Mouse (Mus musculus) embryonic facial prominence, embryonic 10.5 days (tissue): ENCODE results near the gene Mybbp1a. TPM values are rescaled to one million over a fixed set of nuclear protein-coding genes. Genes with fewer than 3 reads are reported as not detected.
"Not testable (repeated sequence)": the region's sequence is repeated elsewhere in the genome, so short reads cannot be mapped to it uniquely, and the experiment has no call there.

Source experiments
- DNase-seq: peaks from one replicate; pipeline ENCODE4 v3.0.0-alpha.2; 2017; ENCODE audit warnings: low spot score
- H3K27ac ChIP-seq: fragments of 300-500 bp; sonication (generic); replicated peaks from 2 replicates; pipeline ENCODE4 v1.5.1; 2016; ENCODE audit warnings: mild to moderate bottlenecking
- H3K27me3 ChIP-seq: fragments of 300-500 bp; sonication (generic); replicated peaks from 2 replicates; pipeline ENCODE4 v1.6.1; 2016; ENCODE audit warnings: low read depth, mild to moderate bottlenecking; ENCODE audit not compliant: poor library complexity, severe bottlenecking
- H3K36me3 ChIP-seq: fragments of 300-500 bp; sonication (generic); replicated peaks from 2 replicates; pipeline ENCODE4 v1.6.1; 2016; ENCODE audit warnings: mild to moderate bottlenecking, moderate library complexity
- H3K4me1 ChIP-seq: fragments of 300-500 bp; sonication (generic); 2 replicates; pipeline ENCODE4 v1.6.1; 2016
- H3K4me3 ChIP-seq: fragments of 300-500 bp; sonication (generic); 2 replicates; pipeline ENCODE4 v1.5.1; 2016; ENCODE audit warnings: mild to moderate bottlenecking, moderate library complexity
- H3K9me3 ChIP-seq: fragments of 300-500 bp; sonication (generic); 2 replicates; pipeline ENCODE4 v1.6.1; 2016; ENCODE audit warnings: mild to moderate bottlenecking
- WGBS: fragments of 180-500 bp; shearing (Covaris S2); methylation state at CpG from one replicate; pipeline ENCODE4 v1.1.7; 2016; 5-methylcytosine and 5-hydroxymethylcytosine counted together
- polyA plus RNA-seq: library from polyadenylated mRNA; unstranded; fragments of >200 nt; fragmentation: Nextera tagmentation; extraction: Ambion mirVana; gene quantifications from 2 replicates; pipeline ENCODE4 v1.2.1, GENCODE M21; 2016

Gene Mybbp1a
- polyA plus RNA-seq, 1 experiment from 2014 or later: 257 TPM

GRCm38 (mm10) chr11:72434963-72435693 lies 6.0 kb upstream of the Mybbp1a start, which contains the start of gene Ggt6:
Gene Ggt6, plus strand, starts transcription at chr11:72435526.
- Histone ChIP-seq H3K27me3 (no peaks in the 10 kb centered on the region), H3K4me3 (no peak within 1 kb of the TSS), H3K27ac (0 out of 2 replicates have a peak within 1 kb of the TSS, but pooled peaks have one; percentile 20), H3K36me3 (no peaks in the 10 kb centered on the region), H3K9me3 (no peaks in the 10 kb centered on the region), H3K4me1 (peaks cover 4% of the 10 kb centered on the region; the same call in 1 of the 2 replicates)
- 71% methylated on average over 11 of the region's 11 CpGs for WGBS
- no peak for DNase-seq

GRCm38 (mm10) chr11:72435694-72436045 lies 5.5 kb upstream of the Mybbp1a start:
- peaks cover 4% of the 10 kb centered on the region; the same call in 1 of the 2 replicates for H3K4me1 ChIP-seq
- no peaks in the 10 kb centered on the region for H3K36me3 ChIP-seq
- H3K9me3 ChIP-seq: no peaks in the 10 kb centered on the region
- WGBS: 65% methylated on average over 2 of the region's 2 CpGs
- no peaks in the 10 kb centered on the region for H3K27me3 ChIP-seq
- H3K4me3 ChIP-seq: no peak overlapping the region
- H3K27ac ChIP-seq: 0 out of 2 replicates have a peak overlapping the region, but pooled peaks have one; percentile 20
- no peak for DNase-seq

DNA sequence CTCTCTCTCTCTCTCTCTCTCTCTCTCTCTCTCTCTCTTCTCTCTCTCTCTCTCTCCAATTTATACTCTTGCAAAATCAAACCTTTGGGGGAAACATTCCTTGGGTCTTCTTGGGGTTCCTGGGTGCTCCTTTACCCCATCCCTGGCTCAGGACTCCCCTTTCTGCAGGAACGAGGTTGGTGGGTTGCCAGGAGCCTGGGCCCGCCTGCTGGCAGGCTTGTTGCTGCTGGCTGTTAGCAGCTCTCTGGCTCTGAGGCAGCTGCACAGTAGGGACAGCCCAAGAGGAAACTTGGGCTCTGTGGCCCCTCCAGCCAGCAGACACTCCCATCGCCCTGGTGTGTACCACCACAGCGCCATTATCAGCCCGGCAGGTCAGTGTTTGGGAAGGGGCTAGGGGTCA lies 4.9 kb upstream of the Mybbp1a start:
- H3K27ac ChIP-seq: no peak overlapping the region
- DNase-seq: no peak
- peaks cover 4% of the 10 kb centered on the region; the same call in 1 of the 2 replicates for H3K4me1 ChIP-seq
- H3K36me3 ChIP-seq: no peaks in the 10 kb centered on the region
- H3K9me3 ChIP-seq: no peaks in the 10 kb centered on the region
- no peaks in the 10 kb centered on the region for H3K27me3 ChIP-seq
- no peak overlapping the region for H3K4me3 ChIP-seq
- whole genome bisulfite sequencing: 67% methylated on average over 5 of the region's 5 CpGs

DNA sequence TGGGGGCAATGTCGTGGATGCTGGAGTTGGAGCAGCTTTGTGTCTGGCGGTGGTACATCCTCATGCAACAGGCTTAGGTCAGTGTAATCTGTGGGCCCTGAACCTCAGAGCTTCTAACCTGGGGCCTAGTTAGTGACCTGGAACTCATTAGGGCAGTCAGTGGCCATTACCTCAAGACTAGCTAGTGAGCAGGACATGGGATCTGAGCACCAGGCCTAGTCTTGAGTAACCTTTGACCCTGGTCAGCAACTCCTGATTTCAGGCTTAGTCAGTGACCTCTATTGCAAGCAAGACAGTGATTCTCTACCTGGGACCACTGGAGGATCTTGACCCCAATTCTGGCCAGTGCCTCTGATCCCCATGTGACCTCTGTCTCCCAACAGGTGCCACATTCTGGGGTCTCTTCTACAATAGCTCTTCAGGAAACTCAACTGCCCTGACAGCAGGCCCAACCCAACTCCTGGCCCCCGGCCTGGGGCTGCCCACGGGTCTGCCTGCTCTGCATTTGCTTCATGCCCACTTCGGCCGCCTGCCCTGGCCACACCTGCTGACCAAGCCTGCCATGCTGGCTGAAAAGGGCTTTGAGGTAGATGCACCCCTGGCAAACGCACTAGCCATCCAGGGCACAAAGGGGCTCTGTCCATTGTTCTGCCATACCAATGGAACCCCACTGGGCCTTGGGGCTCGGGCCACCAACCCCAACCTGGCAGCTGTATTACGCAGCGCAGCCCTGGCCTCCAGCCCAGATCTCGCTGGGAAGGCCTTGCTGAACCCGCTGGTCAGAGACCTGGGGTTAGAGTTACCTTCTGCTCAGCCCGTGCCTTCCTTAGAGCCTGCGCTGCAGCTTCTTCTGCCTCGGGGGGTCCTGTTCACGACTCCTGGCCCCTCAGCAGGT lies 4.2 kb upstream of the Mybbp1a start:
- H3K27me3 ChIP-seq: no peaks in the 10 kb centered on the region
- H3K4me1 ChIP-seq: peaks cover 6% of the 10 kb centered on the region
- H3K4me3 ChIP-seq: no peak overlapping the region
- H3K36me3 ChIP-seq: no peaks in the 10 kb centered on the region
- WGBS: 81% methylated on average over 16 of the region's 16 CpGs
- DNase-seq: no peak
- H3K9me3 ChIP-seq: no peaks in the 10 kb centered on the region
- no peak overlapping the region for H3K27ac ChIP-seq

DNA sequence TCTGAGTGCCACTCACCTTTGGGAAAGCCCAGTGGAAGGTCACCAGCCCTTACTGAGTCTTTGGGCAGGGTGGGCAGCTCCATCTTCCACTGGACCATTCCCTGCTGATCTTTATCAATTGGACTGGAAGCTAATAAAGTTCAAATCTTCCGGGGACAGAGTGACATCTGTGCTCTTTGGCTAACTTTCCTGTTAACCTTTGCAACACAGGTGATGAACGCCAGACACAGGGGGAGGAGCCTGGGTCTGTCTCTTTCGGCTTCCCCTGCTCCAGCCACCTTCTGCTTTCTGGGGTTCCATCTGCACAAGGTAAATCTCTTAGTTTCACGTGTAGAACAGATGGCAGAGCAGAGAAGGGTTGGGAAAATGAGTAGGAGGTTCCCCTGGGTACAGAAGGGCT lies 2.7 kb upstream of the Mybbp1a start:
- no peaks in the 10 kb centered on the region for H3K27me3 ChIP-seq
- H3K27ac ChIP-seq: no peak overlapping the region
- peaks cover 15% of the 10 kb centered on the region for H3K4me1 ChIP-seq
- DNase-seq: no peak
- peaks cover 14% of the 10 kb centered on the region for H3K36me3 ChIP-seq
- WGBS: 72% methylated on average over 4 of the region's 4 CpGs
- no peaks in the 10 kb centered on the region for H3K9me3 ChIP-seq
- no peak overlapping the region for H3K4me3 ChIP-seq

GRCm38 (mm10) chr11:72440597-72440964 lies 574 bp upstream of the Mybbp1a start:
- not testable (repeated sequence) for H3K27me3 ChIP-seq, H3K9me3 ChIP-seq, DNase-seq
- H3K36me3 ChIP-seq: peaks cover 36% of the 10 kb centered on the region
- peaks cover 15% of the 10 kb centered on the region for H3K4me1 ChIP-seq
- 48% methylated on average over 6 of the region's 6 CpGs for WGBS
- peak overlapping the region; percentile 92 for H3K27ac ChIP-seq
- H3K4me3 ChIP-seq: peak overlapping the region; percentile 83

GRCm38 (mm10) chr11:72446311-72447105 lies 5.4 kb downstream of the Mybbp1a start:
- peaks cover 95% of the 10 kb centered on the region for H3K36me3 ChIP-seq
- H3K27ac ChIP-seq: no peak overlapping the region
- DNase-seq: peak; percentile 69
- peaks cover 15% of the 10 kb centered on the region for H3K4me1 ChIP-seq
- 88% methylated on average over 6 of the region's 6 CpGs for WGBS
- no peaks in the 10 kb centered on the region for H3K9me3 ChIP-seq
- no peak overlapping the region for H3K4me3 ChIP-seq
- H3K27me3 ChIP-seq: no peaks in the 10 kb centered on the region

DNA sequence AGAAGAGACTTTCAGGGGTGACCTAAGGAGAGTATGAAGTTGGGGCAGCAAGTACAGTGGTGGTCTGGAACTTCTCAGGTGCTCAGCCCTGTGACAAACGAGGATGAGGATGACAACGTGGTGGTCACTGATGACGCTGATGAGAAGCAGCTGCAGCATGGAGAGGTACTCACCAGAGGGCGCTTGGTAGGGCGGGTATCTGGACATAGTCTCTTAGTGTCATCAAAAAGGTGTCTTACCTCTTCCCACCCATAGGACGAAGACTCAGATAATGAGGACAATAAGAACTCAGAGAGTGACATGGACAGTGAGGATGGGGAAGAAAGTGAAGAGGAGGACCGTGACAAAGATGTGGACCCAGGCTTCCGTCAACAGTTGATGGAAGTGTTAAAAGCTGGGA lies 6.3 kb downstream of the Mybbp1a start:
- DNase-seq: no peak
- Histone ChIP-seq H3K27me3 (no peaks in the 10 kb centered on the region), H3K4me1 (peaks cover 9% of the 10 kb centered on the region), H3K36me3 (peaks cover 100% of the 10 kb centered on the region), H3K4me3 (no peak overlapping the region), H3K9me3 (no peaks in the 10 kb centered on the region), H3K27ac (no peak overlapping the region)
- WGBS: 84% methylated on average over 8 of the region's 8 CpGs

DNA sequence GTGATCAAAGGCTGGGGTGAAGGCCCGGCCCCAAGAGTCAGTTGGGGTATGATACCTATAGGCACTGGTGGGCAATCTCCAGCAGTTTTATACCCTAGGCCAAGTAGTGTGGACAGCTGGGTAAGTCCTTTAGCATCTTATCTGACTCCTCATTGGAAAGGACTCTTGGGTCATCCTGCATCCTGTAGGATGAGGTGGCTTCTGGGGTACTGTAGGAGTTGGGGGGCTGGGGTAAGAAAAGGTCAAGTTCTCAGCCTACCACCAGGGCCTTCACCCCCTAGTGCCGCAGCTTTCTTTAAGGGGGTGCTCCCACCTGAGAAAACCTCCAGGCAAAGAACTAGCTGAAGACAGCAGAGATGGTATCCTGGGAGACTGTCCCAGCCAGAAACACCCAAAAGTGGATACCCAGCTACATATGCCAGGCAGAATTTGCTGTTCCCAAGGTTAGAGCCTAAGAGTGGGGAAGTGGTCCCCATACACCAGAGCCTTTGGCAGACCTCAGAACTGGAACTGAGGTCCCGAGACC lies 11.0 kb downstream of the Mybbp1a start:
- Histone ChIP-seq H3K27ac (no peak overlapping the region), H3K9me3 (no peaks in the 10 kb centered on the region), H3K27me3 (no peaks in the 10 kb centered on the region), H3K4me3 (no peak overlapping the region), H3K4me1 (peaks cover 29% of the 10 kb centered on the region), H3K36me3 (peaks cover 68% of the 10 kb centered on the region)
- no peak for DNase-seq
- 84% methylated on average over 3 of the region's 3 CpGs for WGBS

GRCm38 (mm10) chr11:72453105-72453953 lies 12.2 kb downstream of the Mybbp1a start:
- Histone ChIP-seq H3K4me3 (no peak overlapping the region), H3K36me3 (peaks cover 56% of the 10 kb centered on the region), H3K9me3 (no peaks in the 10 kb centered on the region), H3K27ac (no peak overlapping the region; the same call in 1 of the 2 replicates), H3K27me3 (no peaks in the 10 kb centered on the region), H3K4me1 (peaks cover 40% of the 10 kb centered on the region)
- DNase-seq: no peak
- WGBS: 58% methylated on average over 15 of the region's 15 CpGs

- peaks cover 33% of the 10 kb centered on the region for H3K36me3 ChIP-seq
- no peaks in the 10 kb centered on the region for H3K27me3 ChIP-seq
- no peak for DNase-seq
- peaks cover 46% of the 10 kb centered on the region for H3K4me1 ChIP-seq
- WGBS: 35% methylated on average over 5 of the region's 5 CpGs
- peak overlapping the region; percentile 84 for H3K27ac ChIP-seq
- no peak overlapping the region for H3K4me3 ChIP-seq
- H3K9me3 ChIP-seq: no peaks in the 10 kb centered on the region
Observed at GRCm38 (mm10) chr11:72455694-72456093, 14.5 kb downstream of the Mybbp1a start.
